Mouse (Mus musculus): ENCODE results near the gene Fam57a.

Gene Fam57a

DNA sequence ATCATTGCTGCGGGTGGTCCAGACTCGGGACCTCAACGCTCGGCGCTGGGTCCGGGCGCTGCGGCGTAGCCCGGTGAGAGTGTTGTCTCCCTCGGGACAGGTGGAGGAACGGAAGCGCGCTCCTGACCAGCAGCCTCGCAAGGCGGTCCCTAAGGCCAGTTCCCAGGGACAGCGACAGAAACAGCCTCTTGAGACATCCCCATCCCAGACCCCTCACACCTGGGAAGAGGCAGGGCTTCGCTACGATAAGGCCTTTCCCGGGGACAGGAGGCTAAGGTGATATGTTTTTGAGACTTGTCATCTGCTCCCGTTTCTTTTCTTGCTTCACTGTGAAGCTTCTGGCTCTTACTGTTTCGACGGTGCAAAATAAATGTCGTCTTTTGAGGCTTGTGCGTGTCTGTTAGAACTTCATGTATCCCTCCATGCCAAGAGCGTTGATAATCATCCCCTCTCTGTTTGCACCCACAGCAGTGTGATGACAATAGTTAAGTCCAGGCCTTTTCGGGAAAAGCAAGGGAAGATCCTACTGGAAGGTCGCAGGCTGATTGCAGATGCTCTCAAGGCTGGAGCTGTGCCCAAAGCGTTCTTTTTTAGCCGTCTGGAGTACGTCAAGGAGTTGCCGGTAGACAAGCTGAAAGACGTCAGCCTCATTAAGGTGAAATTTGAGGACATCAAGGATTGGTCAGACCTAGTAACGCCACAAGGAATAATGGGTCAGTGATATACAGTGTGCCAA is 64.5 kb downstream of the Fam57a start:
- in situ Hi-C loops (cut with MboI, MseI): no loop called here

DNA sequence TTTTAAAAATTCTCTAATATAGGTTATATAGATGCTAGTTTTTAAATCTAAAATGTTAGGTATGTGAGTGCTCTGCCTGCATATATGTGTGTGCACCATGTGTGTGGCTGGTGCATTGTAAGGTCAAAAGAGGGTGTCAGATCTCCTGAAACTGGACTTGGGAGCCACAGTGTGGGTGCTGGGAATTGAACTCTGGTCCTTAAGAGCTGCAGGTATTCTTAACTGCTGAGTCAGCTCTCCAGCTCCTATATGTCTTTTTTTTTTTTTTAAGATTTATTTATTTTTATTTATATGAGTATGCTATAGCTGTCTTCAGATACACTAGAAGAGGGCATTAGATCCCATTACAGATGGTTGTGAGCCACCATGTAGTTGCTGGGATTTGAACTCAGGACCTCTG is 67.0 kb downstream of the Fam57a start:
- in situ Hi-C loops (cut with MboI, MseI): no loop called here

DNA sequence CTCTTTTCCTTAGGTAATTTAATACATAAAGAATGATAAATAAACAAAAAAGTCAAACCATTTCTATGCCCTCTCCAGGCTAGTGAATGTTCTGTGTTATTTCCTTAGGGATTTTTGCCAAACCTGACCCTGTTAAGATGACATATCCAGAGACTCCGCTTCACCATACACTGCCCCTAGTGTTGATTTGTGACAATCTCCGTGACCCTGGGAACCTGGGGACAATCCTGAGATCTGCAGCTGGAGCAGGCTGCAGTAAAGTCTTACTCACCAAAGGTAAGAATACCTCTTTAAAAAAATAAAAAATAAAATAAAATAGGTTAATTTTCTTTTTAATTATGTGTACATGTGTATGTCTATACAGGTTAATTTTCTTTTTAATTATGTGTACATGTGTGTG is 67.8 kb downstream of the Fam57a start:
- in situ Hi-C loops (cut with MboI, MseI): no loop called here

DNA sequence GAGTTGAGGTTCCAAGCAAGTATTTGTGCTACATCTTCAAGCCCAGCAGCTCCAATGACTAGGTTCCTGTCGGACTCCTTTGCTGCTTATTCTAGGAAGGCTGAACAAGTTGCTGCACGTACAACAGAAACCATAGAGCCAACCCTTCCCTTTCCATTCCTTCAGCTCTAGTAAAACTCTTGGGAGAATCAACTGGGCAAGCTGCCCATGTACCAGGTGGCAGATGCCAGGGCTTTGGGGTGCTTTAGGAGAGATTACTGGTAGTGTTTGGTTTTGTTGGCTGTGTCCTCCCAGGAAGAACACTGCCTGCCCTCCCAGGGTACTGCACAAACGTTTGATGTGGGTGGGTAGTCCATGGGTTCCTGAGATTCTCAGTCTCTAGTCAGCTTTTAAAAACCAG is 72.6 kb downstream of the Fam57a start:
- in situ Hi-C loops (cut with MboI, MseI): no loop called here

DNA sequence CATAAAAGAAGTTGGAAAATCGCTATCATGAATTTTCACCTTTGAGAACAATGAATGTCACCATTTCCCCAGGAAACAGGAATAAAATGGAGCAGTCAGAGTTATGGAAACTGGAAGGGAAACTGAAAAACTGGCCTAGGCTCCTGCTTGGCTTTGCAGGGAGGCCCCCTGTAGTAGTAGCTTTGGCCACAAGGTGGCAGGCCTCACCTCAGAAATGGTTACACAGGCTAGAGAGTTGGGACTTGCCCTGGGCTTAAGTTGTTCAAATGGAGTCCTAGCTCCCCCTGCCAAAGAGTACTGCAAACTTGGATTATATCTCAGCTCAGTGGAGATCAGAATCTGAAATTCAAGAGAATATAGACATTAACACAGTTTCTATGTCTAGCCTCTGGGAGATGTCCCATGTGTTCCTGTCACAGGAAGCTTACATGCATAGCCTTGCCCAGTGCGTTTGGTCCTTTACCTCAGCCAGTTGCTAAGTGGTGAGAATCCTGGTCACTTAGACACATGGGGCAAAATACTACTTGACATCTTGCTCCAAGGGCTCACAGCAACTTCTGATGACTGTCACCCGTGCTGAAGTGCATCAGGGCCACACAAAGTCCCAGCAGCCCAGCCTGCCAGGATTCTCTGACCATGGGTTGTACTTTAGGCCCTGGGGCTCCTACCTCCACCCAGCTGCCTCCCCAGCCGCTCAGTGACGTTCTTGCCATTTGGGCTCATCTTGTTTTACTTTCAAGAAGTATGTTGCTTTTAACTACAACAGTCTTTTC is 73.9 kb downstream of the Fam57a start:
- in situ Hi-C loops (cut with MboI, MseI): no loop called here

DNA sequence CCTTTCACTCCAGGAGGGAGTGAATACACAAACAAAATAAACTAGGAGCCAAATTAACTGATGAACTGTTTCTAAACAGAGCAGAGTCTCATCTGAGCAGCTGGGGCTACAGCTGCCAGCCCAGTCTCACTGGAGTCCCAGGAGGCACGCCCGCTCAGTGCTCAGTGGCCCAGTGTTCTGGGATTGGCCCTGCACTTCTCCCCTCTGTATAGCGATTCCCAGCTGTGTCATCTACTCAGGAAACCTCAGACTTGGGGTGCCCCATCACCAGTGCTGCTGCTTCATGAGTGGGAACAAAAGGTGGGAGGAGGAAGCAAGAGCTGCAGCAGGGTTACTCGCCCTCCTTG is 74.4 kb downstream of the Fam57a start:
- in situ Hi-C loops (cut with MboI, MseI): no loop called here

DNA sequence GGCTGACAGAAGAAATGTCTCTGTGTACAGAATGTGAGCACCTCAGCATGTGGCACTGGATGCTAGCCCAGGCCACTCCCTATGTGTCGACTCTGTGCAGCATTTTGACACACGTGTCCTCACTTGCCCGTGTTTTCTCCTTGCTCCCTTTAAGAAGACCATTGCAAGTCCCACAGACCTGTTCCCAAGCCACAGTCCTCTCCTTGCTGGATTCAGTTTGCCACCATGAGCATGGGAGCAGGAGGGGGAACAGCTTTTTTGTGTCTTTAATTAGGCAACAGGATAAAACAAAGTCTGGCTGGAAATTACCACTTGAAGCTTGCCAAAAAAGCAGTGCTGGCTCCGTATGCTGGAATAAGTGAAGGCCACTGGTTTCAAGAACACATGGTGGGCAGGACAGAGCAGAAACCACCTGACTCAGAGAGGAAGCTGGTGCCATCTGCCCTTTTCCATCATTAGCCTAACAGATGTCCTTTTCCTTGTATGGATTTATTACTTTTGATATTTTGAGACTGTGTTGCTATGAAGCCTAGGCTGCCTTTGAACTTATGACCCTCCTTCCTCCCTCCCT is 76.0 kb downstream of the Fam57a start:
- in situ Hi-C loops (cut with MboI, MseI): loop anchor here (5.0 kb wide), 1 partner anchor 152 kb away; the partner anchor contains the start of gene Timm22

DNA sequence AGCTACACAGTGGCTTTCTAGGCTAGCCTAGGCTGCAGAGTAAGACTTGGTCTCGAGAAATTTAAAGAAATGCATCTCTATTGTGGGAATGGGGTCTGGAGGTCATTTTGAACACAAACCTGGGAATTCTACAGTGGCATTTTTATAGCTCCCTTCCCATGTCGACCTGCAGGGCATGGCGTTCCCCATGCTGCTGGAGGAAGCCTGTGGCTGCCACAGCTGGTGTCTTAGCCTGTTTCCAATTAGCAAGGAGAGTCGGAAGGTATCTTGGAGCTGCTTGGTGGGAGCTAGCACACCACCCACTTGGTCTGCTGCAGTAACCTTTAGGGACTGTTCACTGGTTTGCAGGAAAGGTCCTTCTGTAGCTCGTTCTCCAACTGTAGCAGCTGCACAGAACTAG is 76.7 kb downstream of the Fam57a start:
- in situ Hi-C loops (cut with MboI, MseI): loop anchor here (5.0 kb wide), 1 partner anchor 151 kb away; the partner anchor contains the start of gene Timm22

DNA sequence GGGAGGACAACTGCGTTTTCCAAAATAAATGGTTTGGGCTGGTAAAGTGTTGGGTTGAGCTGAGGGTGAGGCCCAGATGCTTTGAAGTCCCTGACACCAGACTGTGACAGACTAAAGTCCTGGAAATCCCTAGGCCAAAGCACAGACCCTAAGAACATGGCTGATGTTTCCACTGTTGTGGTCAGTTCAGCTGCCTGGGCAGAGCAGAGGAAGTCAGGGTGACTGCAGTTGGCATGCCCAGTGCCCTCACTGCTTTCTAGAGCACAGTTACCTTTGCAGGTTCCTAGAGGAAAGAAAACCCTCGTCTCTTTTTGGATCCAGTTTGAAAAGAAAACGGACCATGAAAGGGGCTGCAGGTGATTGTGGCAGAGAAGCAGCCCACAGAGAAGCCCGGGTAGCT is 77.9 kb downstream of the Fam57a start:
- in situ Hi-C loops (cut with MboI, MseI): loop anchor here (5.0 kb wide), 1 partner anchor 150 kb away; the partner anchor contains the start of gene Timm22

DNA sequence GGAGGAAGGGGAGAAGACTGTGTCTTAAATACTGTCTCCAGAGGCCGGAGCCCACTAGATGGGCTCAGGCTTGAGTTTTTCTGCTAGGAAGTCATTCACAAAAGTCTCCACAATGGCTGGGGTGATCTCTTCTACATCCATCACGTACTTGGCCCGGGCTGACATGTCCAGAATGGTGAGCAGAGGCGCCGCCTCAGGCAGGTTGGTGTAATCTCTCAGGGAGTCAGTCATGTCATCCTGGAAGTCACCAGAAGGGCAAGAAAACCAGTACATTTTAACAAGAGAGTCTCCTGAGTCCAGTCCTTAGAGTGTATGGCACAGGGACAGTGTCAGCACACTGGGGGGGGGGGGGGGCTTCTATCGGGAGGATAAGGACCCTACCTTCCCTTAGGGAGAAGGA is 79.0 kb downstream of the Fam57a start:
- in situ Hi-C loops (cut with MboI, MseI): loop anchor here (5.0 kb wide), 1 partner anchor 149 kb away; the partner anchor contains the start of gene Timm22

DNA sequence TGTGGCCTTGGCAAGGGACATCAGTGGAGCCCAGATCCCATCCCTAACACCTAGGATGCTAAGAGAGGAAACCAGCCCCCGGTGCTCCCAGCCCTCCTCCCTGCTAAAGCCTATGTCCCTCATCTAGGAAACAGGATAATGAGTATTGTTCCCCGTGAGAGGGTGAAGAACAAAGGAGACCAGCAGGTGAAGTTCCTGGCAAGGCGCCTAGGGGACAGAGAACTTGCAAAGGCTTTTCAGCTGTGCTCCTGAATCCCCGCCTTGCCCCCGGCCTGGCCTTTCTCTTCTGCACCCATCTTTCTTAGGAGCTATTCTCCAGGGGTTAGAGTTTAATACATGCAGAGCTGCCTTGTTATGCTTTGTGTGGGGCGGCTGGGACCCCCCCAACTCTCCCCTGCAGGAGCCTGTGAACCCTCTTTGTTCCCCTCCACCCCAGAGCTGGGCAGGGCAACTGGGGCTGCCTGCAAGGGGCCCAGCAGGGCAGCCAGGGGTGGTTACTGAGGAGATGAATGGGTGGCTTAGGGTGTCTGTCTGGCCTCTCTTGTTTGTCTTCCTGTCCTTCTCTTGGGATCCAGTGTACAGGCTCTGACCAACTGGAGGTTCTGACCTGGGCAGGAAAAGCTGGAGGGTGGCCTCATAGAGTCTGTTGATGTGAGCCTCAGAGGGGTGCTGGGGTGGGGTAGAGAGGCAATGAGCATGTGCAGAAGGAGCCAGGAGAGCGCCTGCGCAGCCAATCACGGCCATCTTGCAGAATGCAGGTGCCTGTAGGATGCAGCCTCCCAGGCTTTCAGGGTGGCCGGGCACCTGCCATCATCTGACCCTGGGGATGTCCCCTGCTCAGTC is 81.0 kb downstream of the Fam57a start:
- in situ Hi-C loops (cut with MboI, MseI): no loop called here

DNA sequence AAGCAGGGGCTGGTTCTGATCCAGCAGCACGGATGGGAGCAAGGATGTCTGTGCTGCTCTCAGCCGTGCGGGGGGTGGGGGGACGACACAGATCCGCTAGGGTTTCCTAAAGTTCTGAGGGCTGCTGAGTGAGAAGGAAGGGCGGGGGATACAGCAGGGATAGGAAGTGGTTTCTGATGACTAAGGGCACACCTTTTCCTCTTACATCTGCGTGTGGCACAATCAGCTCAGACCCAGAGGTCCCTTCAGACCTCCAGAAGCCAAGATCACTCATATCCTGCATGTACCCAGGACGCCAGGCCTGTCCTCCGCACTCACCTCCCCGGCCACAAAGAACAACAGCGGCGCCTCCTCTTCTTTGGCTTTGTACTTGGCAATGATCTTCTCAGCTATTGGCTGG is 81.8 kb downstream of the Fam57a start:
- in situ Hi-C loops (cut with MboI, MseI): no loop called here

DNA sequence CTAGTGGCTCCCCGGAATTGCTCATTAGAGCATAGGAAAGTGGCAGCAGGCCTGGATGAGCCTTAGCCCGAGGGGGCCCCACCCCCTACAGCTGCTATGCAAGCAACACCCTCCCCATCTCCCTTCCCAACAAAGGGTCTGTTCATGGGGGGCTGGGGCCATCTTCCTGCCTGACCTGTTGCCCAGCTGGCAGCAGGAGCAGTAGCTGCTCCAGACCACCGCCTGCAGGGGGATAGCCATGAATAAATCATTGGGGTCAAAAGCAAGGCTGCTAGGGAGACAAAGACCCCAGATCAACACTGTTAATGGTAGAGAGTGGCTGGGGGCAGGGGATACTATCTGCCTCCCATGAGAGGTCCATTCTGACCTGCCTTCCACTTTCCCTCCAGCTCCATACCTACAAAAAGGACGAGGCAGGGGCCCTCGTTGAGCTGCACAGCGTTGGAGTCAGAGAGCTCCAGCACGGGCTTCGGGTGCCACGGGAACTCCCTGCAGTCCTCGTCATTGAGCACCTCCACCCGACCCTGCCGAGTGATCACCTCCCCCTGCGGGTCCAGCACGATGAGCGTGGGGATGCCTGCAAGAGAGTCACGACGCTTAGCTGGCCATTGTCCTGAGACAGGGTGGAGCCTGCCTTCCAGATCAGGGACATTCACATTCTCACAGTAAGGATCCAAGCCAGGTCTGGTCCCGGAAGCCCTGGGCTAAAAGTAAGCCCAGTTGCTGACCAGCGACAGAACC is 83.3 kb downstream of the Fam57a start:
- in situ Hi-C loops (cut with MboI, MseI): no loop called here
